Comparison of ENCODE assay signal across 8 mouse cellular contexts in genomic region chr2:37516030-37516710, GRCm38 (mm10). TPM values are rescaled to one million over a fixed set of nuclear protein-coding genes. Genes with fewer than 3 reads are reported as not detected.
A peak's percentile ranks its signal among the peaks of the same experiment; 100 is the strongest.
DNase-seq lines count a peak whose midpoint lies in the region; ATAC-seq and TF ChIP-seq lines count a peak whose summit lies in the region.

Gene Gpr21, plus strand, starts transcription at chr2:37516332.

- no peak for TF ChIP-seq POLR2A in cortical plate, adult 2 months (IDR thresholded peaks at IDR 0.05; ENCODE audit: extremely low read depth, insufficient read depth, low read length)

- DNase-seq in heart, postnatal 0 days (ENCODE audit: low spot score): no peak
- no peak for DNase-seq in heart, postnatal 36 days
- DNase-seq in thymus, postnatal 14 days: no peak
- DNase-seq in adrenal gland, adult 2 months: no peak
- DNase-seq in ovary, postnatal 36 days (ENCODE audit: low spot score): no peak

- no peak for TF ChIP-seq CTCF in heart, postnatal 0 days (IDR thresholded peaks at IDR 0.05; ENCODE audit: low read depth)
- no peak for TF ChIP-seq CTCF in cortical plate, adult 2 months (IDR thresholded peaks at IDR 0.05; ENCODE audit: extremely low read depth, insufficient read depth, low read length)

- peak within 1 kb of the TSS; percentile 17; the same call in 1 of the 2 replicates for H3K4me3 ChIP-seq in heart, postnatal 0 days (ENCODE audit: low read depth, low read length)
- H3K4me3 ChIP-seq in cortical plate, adult 2 months (ENCODE audit: insufficient read depth, low read length): peak within 1 kb of the TSS; percentile 10
- H3K4me3 ChIP-seq in hindbrain, embryonic 13.5 days: peak within 1 kb of the TSS; percentile 41
- peak within 1 kb of the TSS; percentile 28 for H3K4me3 ChIP-seq in midbrain, embryonic 12.5 days

- peak within 1 kb of the TSS; percentile 32 for H3K4me2 ChIP-seq in heart, postnatal 0 days (ENCODE audit: low read depth, low read length)
- H3K4me2 ChIP-seq in hindbrain, embryonic 13.5 days: peak within 1 kb of the TSS; percentile 57
- H3K4me2 ChIP-seq in midbrain, embryonic 12.5 days (replicated peaks): peak within 1 kb of the TSS; percentile 38

- H3K27me3 ChIP-seq in heart, postnatal 0 days (ENCODE audit: control insufficient read depth, insufficient read depth, low read length): no peaks in the 10 kb centered on the region
- no peaks in the 10 kb centered on the region for H3K27me3 ChIP-seq in hindbrain, embryonic 13.5 days
- no peaks in the 10 kb centered on the region for H3K27me3 ChIP-seq in midbrain, embryonic 12.5 days

- ATAC-seq in heart, postnatal 0 days (ENCODE audit: insufficient read depth, low read depth): peak; percentile 27; the same call in 1 of the 2 replicates
- peak; percentile 89 for ATAC-seq in hindbrain, embryonic 13.5 days (ENCODE audit: low FRiP score)
- ATAC-seq in midbrain, embryonic 12.5 days (ENCODE audit: low FRiP score, low read depth): peak; percentile 89

- peaks cover 30% of the 10 kb centered on the region for H3K36me3 ChIP-seq in heart, postnatal 0 days (replicated peaks; ENCODE audit: control insufficient read depth, insufficient read depth, low read length)
- H3K36me3 ChIP-seq in hindbrain, embryonic 13.5 days: peaks cover 14% of the 10 kb centered on the region
- H3K36me3 ChIP-seq in midbrain, embryonic 12.5 days: peaks cover 24% of the 10 kb centered on the region

- no peaks in the 10 kb centered on the region for H3K9me3 ChIP-seq in heart, postnatal 0 days (replicated peaks; ENCODE audit: control insufficient read depth, low read length)
- H3K9me3 ChIP-seq in hindbrain, embryonic 13.5 days: no peaks in the 10 kb centered on the region
- H3K9me3 ChIP-seq in midbrain, embryonic 12.5 days: no peaks in the 10 kb centered on the region

- intact Hi-C loops in heart, postnatal 36 days (cut with DNase I): loop anchor here (10.0 kb wide), 1 partner anchor 259 kb away; the partner anchor contains the start of gene Crb2

- H3K27ac ChIP-seq in heart, postnatal 0 days (ENCODE audit: low read depth): no peak within 1 kb of the TSS
- peak within 1 kb of the TSS; percentile 2; the same call in 1 of the 2 replicates for H3K27ac ChIP-seq in cortical plate, adult 2 months (ENCODE audit: insufficient read depth, low read length)
- peak within 1 kb of the TSS; percentile 92 for H3K27ac ChIP-seq in hindbrain, embryonic 13.5 days
- H3K27ac ChIP-seq in midbrain, embryonic 12.5 days (replicated peaks): peak within 1 kb of the TSS; percentile 72

- WGBS in heart, postnatal 0 days: 26% methylated on average over 11 of the region's 11 CpGs
- WGBS in hindbrain, embryonic 13.5 days: 21% methylated on average over 11 of the region's 11 CpGs
- 21% methylated on average over 11 of the region's 11 CpGs for WGBS in midbrain, embryonic 12.5 days

- no peak within 1 kb of the TSS for H3K9ac ChIP-seq in heart, postnatal 0 days (replicated peaks; ENCODE audit: low read depth, low read length)
- H3K9ac ChIP-seq in hindbrain, embryonic 13.5 days: peak within 1 kb of the TSS; percentile 68
- H3K9ac ChIP-seq in midbrain, embryonic 12.5 days (replicated peaks): peak within 1 kb of the TSS; percentile 17; the same call in 1 of the 2 replicates

- no peak for TF ChIP-seq EP300 in heart, postnatal 0 days (IDR thresholded peaks at IDR 0.05; ENCODE audit: low read depth)

- no peaks in the 10 kb centered on the region; the same call in 1 of the 2 replicates for H3K4me1 ChIP-seq in heart, postnatal 0 days (ENCODE audit: control insufficient read depth, insufficient read depth)
- H3K4me1 ChIP-seq in cortical plate, adult 2 months (ENCODE audit: control insufficient read depth, insufficient read depth, low read length): peaks cover 6% of the 10 kb centered on the region
- H3K4me1 ChIP-seq in hindbrain, embryonic 13.5 days (replicated peaks): peaks cover 39% of the 10 kb centered on the region
- H3K4me1 ChIP-seq in midbrain, embryonic 12.5 days: peaks cover 12% of the 10 kb centered on the region

RNA-seq across cellular contexts. Expression of gene Gpr21, which starts in this region (rescaled TPM):
- total RNA-seq in heart, postnatal 0 days (2014; rRNA removed; ENCODE audit: low replicate concordance): 0.89 and 2.6 TPM in 2 replicates
- polyA plus RNA-seq in heart, postnatal 0 days (2015; fragmentation: Nextera tagmentation; extraction: Ambion mirVana): 0.40 and 0.58 TPM in 2 replicates
- total RNA-seq in heart, postnatal 36 days (2021): under 1 TPM; 0.60 to 0.78 TPM
- polyA plus RNA-seq in cortical plate, adult 2 months (2012; rRNA removed): 1.8 and 2.8 TPM in 2 replicates
- 14.4 and 15.5 TPM in 2 replicates for polyA plus RNA-seq in hindbrain, embryonic 13.5 days (2015; fragmentation: Nextera tagmentation; extraction: Ambion mirVana)
- polyA plus RNA-seq in midbrain, embryonic 12.5 days (2016; fragmentation: Nextera tagmentation; extraction: Ambion mirVana): 6.1 and 6.2 TPM in 2 replicates
- total RNA-seq in adrenal gland, adult 2 months (2021): under 1 TPM; 0.73 to 0.98 TPM
- 0.04 TPM in 2 replicates for polyA plus RNA-seq in adrenal gland, adult 2 months (2012; rRNA removed)

Comparison
In these comparisons a context has a peak if more than half of its experiments do, and no peak if none do; other contexts are left out.
1. ATAC-seq: peak in every context shown above with its lines; median percentile 89 in hindbrain, embryonic 13.5 days; 89 in midbrain, embryonic 12.5 days; 27 in heart, postnatal 0 days.